Comparison of ENCODE assay signal across 8 mouse cellular contexts in the genomic region with DNA sequence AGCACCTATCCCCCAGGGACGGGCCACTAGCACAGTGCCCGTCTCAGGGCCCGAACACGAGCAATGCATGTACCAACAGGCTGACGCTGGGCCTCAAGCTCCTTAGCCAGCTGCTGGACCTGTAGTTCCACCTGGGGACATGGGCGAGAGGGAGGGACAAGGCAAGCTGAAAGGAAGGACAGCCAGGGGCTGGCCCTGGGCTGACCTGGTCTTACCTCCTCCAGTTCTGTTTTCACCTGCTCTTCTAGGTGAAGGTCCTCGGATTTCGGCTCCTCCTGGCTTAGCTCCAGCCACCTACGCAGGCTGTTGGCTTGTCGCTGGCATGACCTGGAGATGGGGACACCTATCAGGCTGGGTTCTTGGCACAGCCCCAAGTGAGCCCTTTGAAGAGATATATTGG.
DNase-seq lines count a peak whose midpoint lies in the region; ATAC-seq and TF ChIP-seq lines count a peak whose summit lies in the region.
"Not testable (repeated sequence)": the region's sequence is repeated elsewhere in the genome, so short reads cannot be mapped to it uniquely, and the experiment has no call there.

No protein-coding gene starts in this region.

- peaks cover 17% of the 10 kb centered on the region for H3K9me3 ChIP-seq in hindbrain, embryonic 14.5 days (ENCODE audit: control insufficient read depth, low read length)
- H3K9me3 ChIP-seq in neural tube, embryonic 13.5 days, result peaks cover 23% of the 10 kb centered on the region

- not testable (repeated sequence) for H3K4me1 ChIP-seq in hindbrain, embryonic 14.5 days (replicated peaks; ENCODE audit: control insufficient read depth, insufficient read depth, low read length); neural tube, embryonic 13.5 days (replicated peaks); thymus, adult 2 months (replicated peaks; ENCODE audit: control insufficient read depth, insufficient read depth, low read length)

- not testable (repeated sequence) for H3K27ac ChIP-seq in hindbrain, embryonic 14.5 days; neural tube, embryonic 13.5 days (replicated peaks); thymus, adult 2 months (ENCODE audit: control insufficient read depth, insufficient read depth, low read length)

- H3K27me3 ChIP-seq in hindbrain, embryonic 14.5 days (ENCODE audit: control insufficient read depth, insufficient read depth, low read length); neural tube, embryonic 13.5 days; thymus, adult 2 months (ENCODE audit: control insufficient read depth, insufficient read depth, low read length): not testable (repeated sequence)

- intact Hi-C loops in gastrocnemius, postnatal 14 days (cut with DNase I; ENCODE audit: low total_unique reads), result not testable (repeated sequence)

- 93% methylated on average over 9 of the region's 10 CpGs for WGBS in hindbrain, embryonic 14.5 days
- 93% methylated on average over 10 of the region's 10 CpGs for WGBS in neural tube, embryonic 13.5 days
- WGBS in thymus, adult 2 months, result 95% methylated on average over 10 of the region's 10 CpGs

- peak; percentile 45 for DNase-seq in NIH3T3 (ENCODE audit: low read depth)
- peak; percentile 67 for DNase-seq in gastrocnemius, postnatal 14 days
- not testable (repeated sequence) for DNase-seq in hindbrain, embryonic 14.5 days (ENCODE audit: low spot score)
- DNase-seq in layer of hippocampus, adult 9-11 months, result peak; percentile 85
- peak; percentile 82 to 84 for DNase-seq in lung, adult 18-20 months
- peak; percentile 56 for DNase-seq in thymus, adult 2 months

- TF ChIP-seq POLR2A in thymus, adult 2 months (IDR thresholded peaks at IDR 0.05; ENCODE audit: control insufficient read depth, extremely low read depth, insufficient read depth, low read length, poor library complexity), result not testable (repeated sequence)

- not testable (repeated sequence) for H3K4me2 ChIP-seq in hindbrain, embryonic 14.5 days (replicated peaks); neural tube, embryonic 13.5 days

- 0 out of 2 replicates have a peak, but pooled peaks have one; percentile 52 for TF ChIP-seq CTCF in thymus, adult 2 months (IDR thresholded peaks at IDR 0.05; ENCODE audit: borderline replicate concordance, control insufficient read depth, extremely low read depth, insufficient read depth, low read length, poor library complexity)

- H3K36me3 ChIP-seq in hindbrain, embryonic 14.5 days (replicated peaks; ENCODE audit: control insufficient read depth, insufficient read depth), result peaks cover 11% of the 10 kb centered on the region; the same call in 1 of the 2 replicates
- peaks cover 26% of the 10 kb centered on the region for H3K36me3 ChIP-seq in neural tube, embryonic 13.5 days
- not testable (repeated sequence) for H3K36me3 ChIP-seq in thymus, adult 2 months (ENCODE audit: control insufficient read depth, insufficient read depth, low read length)

- peak; percentile 1; the same call in 1 of the 2 replicates for ATAC-seq in common myeloid progenitor, adult 5-6 weeks (replicated peaks; ENCODE audit: low read depth, poor library complexity, severe bottlenecking)
- ATAC-seq in hindbrain, embryonic 14.5 days (ENCODE audit: low FRiP score), result peak; percentile 32
- ATAC-seq in neural tube, embryonic 13.5 days (ENCODE audit: low read depth), result peak; percentile 12

- not testable (repeated sequence) for H3K9ac ChIP-seq in hindbrain, embryonic 14.5 days; neural tube, embryonic 13.5 days

- H3K4me3 ChIP-seq in hindbrain, embryonic 14.5 days (replicated peaks; ENCODE audit: low read length); neural tube, embryonic 13.5 days; thymus, adult 2 months (ENCODE audit: control insufficient read depth, insufficient read depth, low read length): not testable (repeated sequence)
